Mouse (Mus musculus) forebrain, embryonic 14.5 days (tissue): ENCODE measurements around the gene Upk1b. TPM values are rescaled to one million over a fixed set of nuclear protein-coding genes. Genes with fewer than 3 reads are reported as not detected.

ENCODE experiments used
- ATAC-seq: fragments of 200-750 bp; cut with Nextera tagmentation; 2 replicates; pipeline ENCODE4 v1.8.0; 2017; ENCODE audit warnings: mild to moderate bottlenecking, moderate library complexity
- DNase-seq: peaks from one replicate; pipeline ENCODE4 v3.0.0-alpha.2; 2015; ENCODE audit warnings: low spot score
- H3K27ac ChIP-seq: fragments of 300-500 bp; sonication (generic); 2 replicates; pipeline ENCODE4 v1.5.1; 2014; ENCODE audit warnings: low read depth, mild to moderate bottlenecking, control low read depth, low read length, moderate library complexity
- H3K27me3 ChIP-seq: fragments of 300-500 bp; sonication (generic); replicated peaks from 2 replicates; pipeline ENCODE4 v1.6.1; 2014; ENCODE audit warnings: low read length, control low read depth, mixed read lengths; ENCODE audit not compliant: control insufficient read depth, insufficient read depth
- H3K36me3 ChIP-seq: fragments of 300-500 bp; sonication (generic); 2 replicates; pipeline ENCODE4 v1.6.1; 2014; ENCODE audit warnings: low read length, control low read depth; ENCODE audit not compliant: control insufficient read depth, insufficient read depth
- H3K4me1 ChIP-seq: fragments of 300-500 bp; sonication (generic); 2 replicates; pipeline ENCODE4 v1.6.1; 2014; ENCODE audit warnings: antibody characterized with exemption, low read length, control low read depth; ENCODE audit not compliant: control insufficient read depth, insufficient read depth
- H3K4me2 ChIP-seq: fragments of 300-500 bp; sonication (generic); 2 replicates; pipeline ENCODE4 v1.6.1; 2014; ENCODE audit warnings: mild to moderate bottlenecking, control low read depth, low read length
- H3K4me3 ChIP-seq: fragments of 300-500 bp; sonication (generic); 2 replicates; pipeline ENCODE4 v1.5.1; 2014; ENCODE audit warnings: low read depth, low read length, control low read depth
- H3K9ac ChIP-seq: fragments of 300-500 bp; sonication (generic); 2 replicates; pipeline ENCODE4 v1.6.1; 2014; ENCODE audit warnings: mild to moderate bottlenecking, low read length, control low read depth, moderate library complexity
- H3K9me3 ChIP-seq: fragments of 300-500 bp; sonication (generic); replicated peaks from 2 replicates; pipeline ENCODE4 v1.6.1; 2016; ENCODE audit warnings: low read length, control low read depth, mixed read lengths; ENCODE audit not compliant: control insufficient read depth
- WGBS: fragments of 180-500 bp; shearing (Covaris S2); extraction: QIAGEN DNeasy Blood & Tissue Kit; methylation state at CpG from one replicate; pipeline ENCODE4 v1.1.7; 2014; 5-methylcytosine and 5-hydroxymethylcytosine counted together
- polyA plus RNA-seq: library from polyadenylated mRNA; unstranded; fragments of >200 nt; fragmentation: Nextera tagmentation; extraction: Ambion mirVana; gene quantifications from 2 replicates; pipeline ENCODE4 v1.2.1, GENCODE M21; 2014

Gene Upk1b
- polyA plus RNA-seq, 1 experiment from 2014 or later: not detected

DNA sequence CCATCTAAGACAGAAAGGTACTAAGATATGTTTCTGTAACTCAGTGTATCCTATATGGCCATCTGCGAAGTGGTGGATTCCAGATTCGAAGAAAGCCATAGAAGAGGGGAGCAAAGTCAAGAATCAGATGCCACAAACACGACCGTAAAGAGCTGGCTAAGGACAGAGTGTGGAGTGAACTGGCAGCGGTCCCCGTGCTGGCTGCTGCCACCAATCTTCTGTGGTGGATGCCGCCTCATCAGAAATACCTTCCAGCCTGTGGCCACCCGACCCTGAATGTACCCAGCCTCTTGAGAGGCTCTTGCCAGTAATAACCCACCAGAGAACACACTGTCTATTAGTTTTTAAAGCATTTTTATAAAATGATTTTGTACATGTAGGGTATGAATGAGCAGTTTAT, 31.7 kb downstream of the Upk1b start:
- Histone ChIP-seq H3K4me1 (no peaks in the 10 kb centered on the region), H3K27me3 (no peaks in the 10 kb centered on the region), H3K27ac (no peak overlapping the region), H3K9ac (no peak overlapping the region), H3K9me3 (no peaks in the 10 kb centered on the region), H3K4me2 (no peak overlapping the region), H3K36me3 (peaks cover 12% of the 10 kb centered on the region; the same call in 1 of the 2 replicates), H3K4me3 (no peak overlapping the region)
- no peak for ATAC-seq
- 90% methylated on average over 8 of the region's 8 CpGs for WGBS
- no peak for DNase-seq

DNA sequence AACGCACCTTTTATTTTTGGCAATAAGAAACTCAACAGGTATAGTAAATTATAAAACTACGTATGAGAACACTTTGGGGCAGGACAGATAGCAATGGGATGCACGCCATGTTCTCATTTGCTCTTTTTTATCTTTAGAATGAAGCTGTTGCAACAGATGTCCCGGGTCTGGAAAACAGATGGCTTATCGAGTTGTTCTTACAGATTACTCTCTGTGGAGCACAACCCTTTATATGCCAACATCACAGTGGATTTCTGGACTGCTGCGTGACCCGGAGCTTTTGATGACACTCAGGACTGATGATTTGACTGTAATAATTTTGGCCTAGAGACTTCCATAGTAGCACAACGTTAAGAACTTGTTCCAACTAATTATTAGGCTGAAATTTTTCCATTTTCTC, 32.4 kb downstream of the Upk1b start:
- no peak overlapping the region for H3K9ac ChIP-seq
- H3K27me3 ChIP-seq: no peaks in the 10 kb centered on the region
- DNase-seq: peak; percentile 25
- WGBS: 83% methylated on average over 8 of the region's 8 CpGs
- peaks cover 12% of the 10 kb centered on the region; the same call in 1 of the 2 replicates for H3K36me3 ChIP-seq
- H3K4me1 ChIP-seq: no peaks in the 10 kb centered on the region
- H3K4me2 ChIP-seq: no peak overlapping the region
- H3K27ac ChIP-seq: no peak overlapping the region
- no peaks in the 10 kb centered on the region for H3K9me3 ChIP-seq
- no peak for ATAC-seq
- no peak overlapping the region for H3K4me3 ChIP-seq

DNA sequence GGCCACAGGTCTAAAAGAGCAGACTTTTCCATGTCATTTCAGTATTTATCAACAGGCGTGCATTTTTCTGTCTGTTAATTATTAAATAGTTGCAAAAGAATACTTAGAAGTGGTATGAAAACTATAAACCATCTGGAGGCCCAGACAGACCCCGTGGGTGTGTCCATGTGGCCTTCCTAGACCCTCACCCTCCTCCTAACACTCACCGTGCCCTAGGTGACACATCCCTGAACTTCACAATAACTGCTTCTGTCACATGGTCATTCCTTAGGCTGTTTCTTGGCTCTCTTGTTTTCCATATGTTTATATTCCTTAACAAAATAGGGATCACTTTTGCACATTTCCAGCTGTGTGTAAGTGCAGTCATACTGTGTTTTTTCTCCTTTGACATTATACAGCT, 33.5 kb downstream of the Upk1b start:
- Histone ChIP-seq H3K36me3 (peaks cover 12% of the 10 kb centered on the region; the same call in 1 of the 2 replicates), H3K4me1 (no peaks in the 10 kb centered on the region), H3K4me3 (no peak overlapping the region), H3K4me2 (no peak overlapping the region), H3K9ac (no peak overlapping the region), H3K27ac (no peak overlapping the region), H3K9me3 (no peaks in the 10 kb centered on the region), H3K27me3 (no peaks in the 10 kb centered on the region)
- ATAC-seq (no peak), DNase-seq (no peak)
- 63% methylated on average over 3 of the region's 3 CpGs for WGBS

DNA sequence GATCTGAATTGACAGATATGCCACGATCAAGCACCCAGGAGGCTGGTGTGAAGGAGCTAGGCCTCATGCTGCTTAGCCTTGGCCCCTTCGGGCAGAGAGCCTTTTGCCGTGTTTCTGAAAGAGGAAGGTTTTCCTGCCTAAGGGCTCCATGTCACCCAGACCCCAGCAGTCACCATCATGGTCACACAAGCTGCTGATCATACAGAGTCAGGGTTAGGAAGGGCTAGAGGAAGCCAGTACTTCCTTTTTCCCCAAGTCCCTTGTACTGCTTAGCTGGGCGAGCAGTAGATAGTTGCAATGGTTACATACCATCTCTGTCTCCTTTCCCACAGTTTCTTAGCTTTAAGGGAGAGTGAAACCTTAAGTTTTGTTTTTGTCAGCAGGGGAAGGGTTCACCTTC, 36.6 kb downstream of the Upk1b start:
- Histone ChIP-seq H3K9me3 (no peaks in the 10 kb centered on the region), H3K9ac (no peak overlapping the region), H3K4me2 (no peak overlapping the region), H3K27ac (no peak overlapping the region), H3K4me1 (no peaks in the 10 kb centered on the region), H3K27me3 (no peaks in the 10 kb centered on the region), H3K4me3 (no peak overlapping the region), H3K36me3 (peaks cover 11% of the 10 kb centered on the region)
- ATAC-seq (no peak), DNase-seq (no peak)
- 96% methylated on average over 4 of the region's 4 CpGs for WGBS

DNA sequence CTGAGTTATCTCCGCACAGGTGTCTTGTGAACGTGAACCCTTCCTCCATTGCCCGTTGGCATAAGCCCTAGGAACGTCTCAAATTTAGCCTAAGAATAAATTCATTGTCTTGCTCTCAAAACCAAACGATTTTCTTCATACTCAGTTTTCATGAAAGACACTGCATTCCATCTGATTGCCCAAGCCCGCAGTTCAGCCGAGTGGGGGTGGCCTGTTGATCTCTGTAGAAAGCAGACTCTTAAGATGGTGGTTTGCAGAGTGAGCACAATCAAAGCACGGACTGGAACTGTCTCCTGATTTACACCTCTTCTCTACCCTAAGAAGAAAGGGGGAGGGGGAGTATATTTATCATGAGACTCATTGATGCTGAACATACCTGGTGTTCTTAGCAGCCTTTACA, 37.7 kb downstream of the Upk1b start:
- 91% methylated on average over 8 of the region's 8 CpGs for WGBS

DNA sequence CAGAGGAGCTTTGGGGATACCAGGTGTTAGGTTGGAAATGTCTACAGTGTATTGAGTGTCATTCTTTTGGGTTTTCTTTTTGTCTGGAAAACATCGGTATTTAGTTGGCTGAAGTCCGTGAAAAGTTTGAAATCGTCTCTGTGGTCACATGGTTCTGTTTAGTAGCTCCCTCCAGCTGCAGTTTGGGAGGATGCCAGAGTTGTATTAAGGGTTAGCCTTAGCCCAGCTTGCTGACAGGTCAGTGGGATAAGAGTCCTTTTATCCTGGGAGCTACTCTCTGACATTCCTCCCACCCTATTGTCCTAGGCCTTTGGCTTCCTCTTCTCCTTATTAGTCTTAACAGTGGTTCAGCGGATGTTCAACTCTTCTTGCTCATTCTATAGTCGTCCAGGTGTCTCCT, 38.2 kb downstream of the Upk1b start:
- no peak for DNase-seq
- H3K4me2 ChIP-seq: no peak overlapping the region
- 90% methylated on average over 5 of the region's 5 CpGs for WGBS
- H3K9ac ChIP-seq: no peak overlapping the region
- no peak for ATAC-seq
- no peaks in the 10 kb centered on the region for H3K27me3 ChIP-seq
- H3K9me3 ChIP-seq: no peaks in the 10 kb centered on the region
- no peaks in the 10 kb centered on the region for H3K4me1 ChIP-seq
- H3K4me3 ChIP-seq: no peak overlapping the region
- no peak overlapping the region for H3K27ac ChIP-seq
- peaks cover 20% of the 10 kb centered on the region for H3K36me3 ChIP-seq

More for the DNA sequence above, 37.7 kb downstream of the Upk1b start:
- H3K9me3 ChIP-seq: no peaks in the 10 kb centered on the region
- no peak for ATAC-seq
- no peak overlapping the region for H3K4me3 ChIP-seq
- no peak overlapping the region for H3K9ac ChIP-seq
- H3K27me3 ChIP-seq: no peaks in the 10 kb centered on the region
- no peak for DNase-seq
- H3K36me3 ChIP-seq: peaks cover 17% of the 10 kb centered on the region
- no peaks in the 10 kb centered on the region for H3K4me1 ChIP-seq
- H3K4me2 ChIP-seq: no peak overlapping the region
- H3K27ac ChIP-seq: no peak overlapping the region

DNA sequence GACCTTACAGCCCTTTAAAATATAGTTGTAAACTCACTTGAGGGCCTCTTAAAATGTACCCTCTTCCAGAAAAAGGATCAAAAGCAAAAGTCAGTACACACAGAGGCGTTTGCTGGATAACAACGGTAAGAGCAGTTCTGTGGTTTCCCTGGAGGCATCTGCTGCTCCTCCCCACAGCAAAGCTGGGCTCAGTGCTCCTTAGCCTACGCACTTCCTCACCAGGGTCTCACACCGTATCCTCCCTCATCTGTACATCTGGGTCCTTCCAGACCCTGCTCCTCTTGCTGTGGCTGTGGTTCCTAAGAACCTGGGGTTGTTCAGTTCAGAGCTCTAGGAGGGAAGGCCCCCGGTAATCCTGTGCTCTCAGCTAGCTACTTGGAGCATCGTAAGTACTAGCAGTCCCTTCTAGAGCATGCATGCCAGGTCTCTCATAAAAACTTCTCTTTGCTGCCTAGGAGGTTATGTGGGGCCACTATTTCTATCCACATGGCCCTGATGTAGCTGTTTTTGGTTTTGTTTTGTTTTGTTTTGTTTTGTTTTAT, 39.2 kb downstream of the Upk1b start:
- Histone ChIP-seq H3K9me3 (no peaks in the 10 kb centered on the region), H3K36me3 (peaks cover 20% of the 10 kb centered on the region)

DNA sequence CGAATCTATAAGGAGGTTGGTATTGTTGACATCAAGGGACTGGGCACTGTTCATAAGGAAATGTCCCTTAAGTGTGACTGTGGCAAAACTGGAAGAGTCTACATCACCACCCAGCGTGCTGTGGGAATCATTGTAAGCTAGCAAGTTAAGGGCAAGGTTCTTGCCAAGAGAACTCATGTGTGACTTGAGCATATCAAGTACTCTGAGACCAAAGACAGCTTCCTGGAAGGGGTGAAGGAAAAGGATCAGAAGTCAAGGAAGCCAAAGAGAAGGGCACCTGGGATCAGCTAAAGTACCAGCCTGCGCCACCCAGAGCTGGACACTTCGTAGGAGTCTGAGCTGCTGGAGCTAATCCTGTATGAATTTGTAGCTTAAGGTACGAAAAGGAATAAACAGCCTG, 39.9 kb downstream of the Upk1b start:
- DNase-seq (no peak), ATAC-seq (no peak)
- H3K4me1 ChIP-seq: no peaks in the 10 kb centered on the region
- no peak overlapping the region for H3K9ac ChIP-seq
- H3K36me3 ChIP-seq: peaks cover 20% of the 10 kb centered on the region
- WGBS: 97% methylated on average over 5 of the region's 5 CpGs
- no peaks in the 10 kb centered on the region for H3K9me3 ChIP-seq
- no peak overlapping the region for H3K4me2 ChIP-seq
- H3K27ac ChIP-seq: no peak overlapping the region
- no peak overlapping the region for H3K4me3 ChIP-seq
- no peaks in the 10 kb centered on the region for H3K27me3 ChIP-seq

More for the DNA sequence above, 39.2 kb downstream of the Upk1b start:
- DNase-seq: no peak
- ATAC-seq: no peak
- Histone ChIP-seq H3K9ac (no peak overlapping the region), H3K4me3 (no peak overlapping the region), H3K27ac (no peak overlapping the region), H3K4me1 (no peaks in the 10 kb centered on the region), H3K4me2 (no peak overlapping the region), H3K27me3 (no peaks in the 10 kb centered on the region)
- WGBS: 93% methylated on average over 6 of the region's 6 CpGs

DNA sequence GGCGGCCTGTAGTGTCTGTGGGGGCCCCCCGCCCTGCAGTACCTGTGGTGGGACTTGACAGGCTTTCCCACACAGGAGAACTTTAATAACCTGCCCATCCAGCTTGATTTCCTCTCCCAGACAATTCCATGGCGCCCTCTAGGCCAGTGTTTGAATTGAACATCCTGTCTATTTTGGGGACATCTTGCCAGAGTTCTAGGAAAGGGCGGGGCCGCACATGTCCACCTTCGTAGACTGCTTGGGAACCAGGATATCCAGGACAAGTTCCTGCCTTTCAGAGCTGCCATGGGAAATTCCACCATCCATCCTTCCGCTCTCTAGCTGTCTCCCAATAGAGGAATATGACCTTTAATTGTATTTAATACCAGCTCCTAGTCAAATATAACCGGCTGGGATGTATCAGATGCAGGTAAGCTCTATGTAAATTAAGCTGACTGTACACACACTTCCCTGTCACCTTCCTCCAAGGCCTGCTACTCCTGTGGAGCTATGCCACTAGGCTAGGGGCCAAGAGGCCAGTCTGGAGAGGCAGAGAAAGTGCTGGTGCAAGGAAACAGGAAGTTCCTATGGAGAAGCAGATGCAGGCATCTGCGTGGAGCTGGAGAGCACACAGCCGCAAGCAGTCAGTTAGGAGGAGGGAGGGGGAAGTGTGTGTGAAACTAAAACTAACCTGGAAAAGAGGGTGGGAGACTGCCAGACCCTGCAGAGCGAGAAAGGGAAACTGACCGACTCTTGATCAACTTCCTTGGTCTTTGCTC, 41.8 kb downstream of the Upk1b start:
- no peak overlapping the region for H3K4me2 ChIP-seq
- no peak for ATAC-seq
- H3K36me3 ChIP-seq: peaks cover 20% of the 10 kb centered on the region
- no peaks in the 10 kb centered on the region for H3K4me1 ChIP-seq
- 89% methylated on average over 12 of the region's 12 CpGs for WGBS
- H3K27ac ChIP-seq: no peak overlapping the region
- no peak overlapping the region for H3K4me3 ChIP-seq
- no peak overlapping the region for H3K9ac ChIP-seq
- no peaks in the 10 kb centered on the region for H3K27me3 ChIP-seq
- DNase-seq: no peak
- no peaks in the 10 kb centered on the region for H3K9me3 ChIP-seq
